17 mouse cellular contexts compared by ENCODE assay signal in genomic region chr8:85084633-85085032, GRCm38 (mm10). TPM values are rescaled to one million over a fixed set of nuclear protein-coding genes. Genes with fewer than 3 reads are reported as not detected.
DNase-seq lines count a peak whose midpoint lies in the region; ATAC-seq and TF ChIP-seq lines count a peak whose summit lies in the region.
"Had no signal": no experiment of that assay in that cellular context is flagged by ENCODE, and none has a peak within 500 bp of the region (broad histone marks: within the 10 kb centered on the region; RNA-seq: fewer than 3 reads in every experiment).

No protein-coding gene starts in this region.

- peaks cover 18% of the 10 kb centered on the region; the same call in 1 of the 2 replicates for H3K4me1 ChIP-seq in neural tube, embryonic 11.5 days (ENCODE audit: control insufficient read depth, insufficient read depth, low read length)
- H3K4me1 ChIP-seq in liver, embryonic 13.5 days (replicated peaks) = peaks cover 52% of the 10 kb centered on the region
- peaks cover 32% of the 10 kb centered on the region for H3K4me1 ChIP-seq in neural tube, embryonic 15.5 days

- ATAC-seq in neural tube, embryonic 11.5 days (ENCODE audit: insufficient read depth, low FRiP score, low TSS enrichment) = no peak
- ATAC-seq in liver, embryonic 13.5 days (ENCODE audit: low read depth) = no peak
- no peak for ATAC-seq in neural tube, embryonic 15.5 days (ENCODE audit: low FRiP score)
- ATAC-seq in inflammation-experienced regulatory T-cells, adult 6 months = no peak
- ATAC-seq: forebrain, postnatal 0 days had no signal

- TF ChIP-seq CTCF in gastrocnemius, adult 2 months (IDR thresholded peaks at IDR 0.05) = no peak

- H3K36me3 ChIP-seq in neural tube, embryonic 11.5 days (ENCODE audit: control insufficient read depth, insufficient read depth, low read length) = no peaks in the 10 kb centered on the region
- peaks cover 40% of the 10 kb centered on the region for H3K36me3 ChIP-seq in liver, embryonic 13.5 days
- peaks cover 9% of the 10 kb centered on the region; the same call in 1 of the 2 replicates for H3K36me3 ChIP-seq in neural tube, embryonic 15.5 days

- H3K9me3 ChIP-seq in neural tube, embryonic 11.5 days (ENCODE audit: control insufficient read depth, low read length) = no peaks in the 10 kb centered on the region
- no peaks in the 10 kb centered on the region for H3K9me3 ChIP-seq in liver, embryonic 13.5 days (replicated peaks)
- H3K9me3 ChIP-seq in neural tube, embryonic 15.5 days (replicated peaks) = no peaks in the 10 kb centered on the region
- H3K9me3 ChIP-seq: hindbrain, embryonic 13.5 days had no signal

- 93% methylated on average over 8 of the region's 8 CpGs for WGBS in neural tube, embryonic 11.5 days
- WGBS in liver, embryonic 13.5 days (ENCODE audit: insufficient replicate concordance) = 40% methylated on average over 8 of the region's 8 CpGs
- WGBS in neural tube, embryonic 15.5 days = 87% methylated on average over 8 of the region's 8 CpGs

- H3K9ac ChIP-seq in neural tube, embryonic 11.5 days (ENCODE audit: low read length) = no peak overlapping the region
- 0 out of 2 replicates have a peak overlapping the region, but pooled peaks have one; percentile 80 for H3K9ac ChIP-seq in liver, embryonic 13.5 days
- H3K9ac ChIP-seq in neural tube, embryonic 15.5 days (replicated peaks) = no peak overlapping the region
- H3K9ac ChIP-seq: forebrain, postnatal 0 days had no signal

- no peak overlapping the region for H3K27ac ChIP-seq in gastrocnemius, adult 2 months
- no peak overlapping the region for H3K27ac ChIP-seq in neural tube, embryonic 11.5 days (ENCODE audit: low read depth, low read length)
- no peak overlapping the region for H3K27ac ChIP-seq in liver, embryonic 13.5 days
- no peak overlapping the region for H3K27ac ChIP-seq in neural tube, embryonic 15.5 days (replicated peaks)
- H3K27ac ChIP-seq: heart, adult 2 months; hindbrain, embryonic 13.5 days had no signal

- H3K27me3 ChIP-seq in neural tube, embryonic 11.5 days (ENCODE audit: control insufficient read depth, insufficient read depth, low read length) = no peaks in the 10 kb centered on the region
- no peaks in the 10 kb centered on the region for H3K27me3 ChIP-seq in liver, embryonic 13.5 days
- H3K27me3 ChIP-seq in neural tube, embryonic 15.5 days (replicated peaks) = no peaks in the 10 kb centered on the region
- H3K27me3 ChIP-seq: hindbrain, embryonic 13.5 days had no signal

- intact Hi-C loops in gastrocnemius, adult 2 months (cut with DNase I) = no loop called here

- no peak overlapping the region for H3K4me2 ChIP-seq in neural tube, embryonic 11.5 days (ENCODE audit: low read depth)
- peak overlapping the region; percentile 95; the same call in 1 of the 2 replicates for H3K4me2 ChIP-seq in liver, embryonic 13.5 days
- H3K4me2 ChIP-seq in neural tube, embryonic 15.5 days = 0 out of 2 replicates have a peak overlapping the region, but pooled peaks have one; percentile 5

- peak overlapping the region; percentile 89; the same call in 1 of the 2 replicates for H3K4me3 ChIP-seq in gastrocnemius, adult 2 months
- no peak overlapping the region for H3K4me3 ChIP-seq in neural tube, embryonic 11.5 days (ENCODE audit: low read depth, low read length)
- peak overlapping the region; percentile 92 for H3K4me3 ChIP-seq in liver, embryonic 13.5 days (replicated peaks)
- no peak overlapping the region for H3K4me3 ChIP-seq in neural tube, embryonic 15.5 days (replicated peaks)
- H3K4me3 ChIP-seq: heart, adult 2 months had no signal

- DNase-seq in gastrocnemius, adult 2 months = no peak
- DNase-seq in gastrocnemius, postnatal 25 days = no peak
- peak; percentile 2 for DNase-seq in neural tube, embryonic 11.5 days (ENCODE audit: low spot score)
- DNase-seq in neural tube, embryonic 10.5 days (ENCODE audit: extremely low spot score, low spot score) = no peak
- DNase-seq in liver, embryonic 13.5 days = no peak
- DNase-seq in adrenal gland, adult 18-20 months (ENCODE audit: low spot score in 2 of 2) = no peak
- DNase-seq: cerebellum, postnatal 10 days; forebrain, postnatal 0 days; kidney, postnatal 36 days; lung, adult 2 months; retina, postnatal 1 day had no signal

RNA-seq across cellular contexts. Expression of gene Man2b1, which starts 1.6 kb away (rescaled TPM):
- total RNA-seq in gastrocnemius, adult 2 months (2021) = 10 to 100 TPM in 1 of 2 experiments, 1 to 10 TPM in 1; 8.1 to 10.3 TPM
- 10 to 100 TPM in 1 of 2 experiments, 1 to 10 TPM in 1; 7.3 to 12.6 TPM for total RNA-seq in gastrocnemius, postnatal 25 days (2021)
- polyA plus RNA-seq in neural tube, embryonic 11.5 days (2014; fragmentation: Nextera tagmentation; extraction: Ambion mirVana) = 14.4 and 17.4 TPM in 2 replicates
- 20.0 and 24.1 TPM in 2 replicates for polyA plus RNA-seq in liver, embryonic 13.5 days (2015; fragmentation: Nextera tagmentation; extraction: Ambion mirVana)
- 19.3 and 31.1 TPM in 2 replicates for polyA plus RNA-seq in neural tube, embryonic 15.5 days (2015; fragmentation: Nextera tagmentation; extraction: Ambion mirVana)
- 10 to 100 TPM; 43.2 to 51.8 TPM for total RNA-seq in adrenal gland, adult 18-20 months (2021)
- 10 to 100 TPM; 80.8 to 94.7 (median 83.8) TPM for polyA plus RNA-seq in inflammation-experienced regulatory T-cells, adult 6 months (2017; shearing (Covaris generic))

RNA-seq across cellular contexts. Expression of gene Wdr83, which starts 3.5 kb away (rescaled TPM):
- 10 to 100 TPM; 16.5 to 17.2 TPM for total RNA-seq in gastrocnemius, adult 2 months (2021)
- 10 to 100 TPM; 14.9 to 21.8 TPM for total RNA-seq in gastrocnemius, postnatal 25 days (2021)
- polyA plus RNA-seq in neural tube, embryonic 11.5 days (2014; fragmentation: Nextera tagmentation; extraction: Ambion mirVana) = 52.6 and 60.6 TPM in 2 replicates
- 26.5 and 28.1 TPM in 2 replicates for polyA plus RNA-seq in liver, embryonic 13.5 days (2015; fragmentation: Nextera tagmentation; extraction: Ambion mirVana)
- 50.3 and 50.5 TPM in 2 replicates for polyA plus RNA-seq in neural tube, embryonic 15.5 days (2015; fragmentation: Nextera tagmentation; extraction: Ambion mirVana)
- total RNA-seq in adrenal gland, adult 18-20 months (2021) = 10 to 100 TPM; 21.1 to 23.1 TPM
- polyA plus RNA-seq in inflammation-experienced regulatory T-cells, adult 6 months (2017; shearing (Covaris generic)) = 10 to 100 TPM; 34.8 to 44.2 (median 38.5) TPM

RNA-seq across cellular contexts. Expression of gene Wdr83os, which starts 4.1 kb away (rescaled TPM):
- total RNA-seq in gastrocnemius, adult 2 months (2021) = 10 to 100 TPM; 44.2 to 44.9 TPM
- total RNA-seq in gastrocnemius, postnatal 25 days (2021) = 10 to 100 TPM; 39.8 to 43.1 TPM
- polyA plus RNA-seq in neural tube, embryonic 11.5 days (2014; fragmentation: Nextera tagmentation; extraction: Ambion mirVana) = 117 and 119 TPM in 2 replicates
- 69.1 and 70.5 TPM in 2 replicates for polyA plus RNA-seq in liver, embryonic 13.5 days (2015; fragmentation: Nextera tagmentation; extraction: Ambion mirVana)
- polyA plus RNA-seq in neural tube, embryonic 15.5 days (2015; fragmentation: Nextera tagmentation; extraction: Ambion mirVana) = 111 and 121 TPM in 2 replicates
- total RNA-seq in adrenal gland, adult 18-20 months (2021) = 10 to 100 TPM; 72.6 to 87.7 TPM
- 100 to 1,000 TPM; 114 to 166 (median 129) TPM for polyA plus RNA-seq in inflammation-experienced regulatory T-cells, adult 6 months (2017; shearing (Covaris generic))

RNA-seq across cellular contexts. Expression of gene Dhps, which starts 13.1 kb away (rescaled TPM):
- total RNA-seq in gastrocnemius, adult 2 months (2021) = 10 to 100 TPM; 27.0 to 28.2 TPM
- total RNA-seq in gastrocnemius, postnatal 25 days (2021) = 10 to 100 TPM; 18.6 to 20.3 TPM
- polyA plus RNA-seq in neural tube, embryonic 11.5 days (2014; fragmentation: Nextera tagmentation; extraction: Ambion mirVana) = 70.3 and 73.8 TPM in 2 replicates
- 41.2 and 42.9 TPM in 2 replicates for polyA plus RNA-seq in liver, embryonic 13.5 days (2015; fragmentation: Nextera tagmentation; extraction: Ambion mirVana)
- 102 and 117 TPM in 2 replicates for polyA plus RNA-seq in neural tube, embryonic 15.5 days (2015; fragmentation: Nextera tagmentation; extraction: Ambion mirVana)
- total RNA-seq in adrenal gland, adult 18-20 months (2021) = 10 to 100 TPM; 25.5 to 26.4 TPM
- 10 to 100 TPM; 29.3 to 40.4 (median 39.3) TPM for polyA plus RNA-seq in inflammation-experienced regulatory T-cells, adult 6 months (2017; shearing (Covaris generic))

RNA-seq across cellular contexts. Expression of gene Gm5741, which starts 16.9 kb away (rescaled TPM):
- not detected for total RNA-seq in gastrocnemius, adult 2 months (2021)
- not detected for total RNA-seq in gastrocnemius, postnatal 25 days (2021)
- not detected in 2 replicates for polyA plus RNA-seq in neural tube, embryonic 11.5 days (2014; fragmentation: Nextera tagmentation; extraction: Ambion mirVana)
- polyA plus RNA-seq in liver, embryonic 13.5 days (2015; fragmentation: Nextera tagmentation; extraction: Ambion mirVana) = not detected in 2 replicates
- 1.4 and 1.6 TPM in 2 replicates for polyA plus RNA-seq in neural tube, embryonic 15.5 days (2015; fragmentation: Nextera tagmentation; extraction: Ambion mirVana)
- total RNA-seq in adrenal gland, adult 18-20 months (2021) = not detected
- 1 to 10 TPM in 2 of 3 experiments, not detected in 1; 1.9 to 3.3 TPM for polyA plus RNA-seq in inflammation-experienced regulatory T-cells, adult 6 months (2017; shearing (Covaris generic))
- total RNA-seq: forebrain, postnatal 0 days; heart, adult 2 months; left cerebral cortex, adult 8-10 months; midbrain, postnatal 0 days had no signal
- polyA plus RNA-seq: heart, adult 2 months; lung, adult 2 months had no signal

Comparison
In these comparisons a context has a peak if more than half of its experiments do, and no peak if none do; other contexts are left out.
1. H3K4me3 ChIP-seq: peak in gastrocnemius, adult 2 months (single experiment) and liver, embryonic 13.5 days (single experiment); none in neural tube, embryonic 11.5 days (single experiment) and neural tube, embryonic 15.5 days (single experiment).